Mouse (Mus musculus): ENCODE measurements at regions not wholly inside any gene's neighbourhood (a gene's known extent, or its start where the extent isn't known, plus 50 kb on each side); places are given as distances from the start of the nearest gene placed in this dataset.

DNA sequence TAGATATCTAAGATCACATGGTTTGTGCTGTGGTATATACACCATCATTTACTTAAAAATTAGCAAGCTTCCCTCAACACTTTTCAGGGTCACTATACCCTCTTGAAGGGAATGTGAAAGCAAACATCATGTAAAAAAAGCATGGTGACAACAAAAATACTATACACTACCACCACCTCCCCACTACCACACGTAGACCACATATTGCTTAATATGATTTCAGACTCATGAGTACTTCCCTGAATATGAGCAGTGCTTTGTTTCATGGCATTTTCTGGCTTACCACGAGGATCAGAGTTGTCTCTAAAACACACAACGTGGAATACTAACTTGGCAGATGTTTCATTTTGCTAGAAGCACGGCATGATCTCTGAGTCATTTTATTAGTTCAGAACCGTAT is 284.0 kb upstream of the Egfl6 start:
- intact Hi-C loops (cut with DNase I) = no loop called here

DNA sequence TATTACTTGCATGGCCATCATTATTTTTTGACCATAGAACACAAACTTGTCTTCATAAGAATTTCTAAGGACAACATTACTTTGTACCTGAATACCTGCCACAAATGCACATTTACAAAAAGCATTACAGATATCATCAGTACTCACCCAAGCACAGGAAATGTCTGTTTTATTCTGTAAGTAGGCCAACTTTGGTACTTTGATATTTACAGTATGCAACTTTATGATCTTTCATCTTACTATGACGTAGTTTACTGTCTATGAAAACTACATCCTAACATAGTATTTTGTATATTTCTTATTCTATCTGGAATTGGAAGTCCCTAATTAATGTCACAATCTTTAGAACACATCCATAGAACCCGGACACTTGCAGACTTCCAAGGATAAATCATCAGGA is 282.2 kb upstream of the Egfl6 start:
- Histone ChIP-seq H3K4me3 (no peak overlapping the region), H3K27ac (no peak overlapping the region)
- no peak for TF ChIP-seq CTCF (IDR thresholded peaks at IDR 0.05)
- DNase-seq (ENCODE audit: extremely low spot score in 1 of 2, low spot score in 2 of 2) = no peak
- intact Hi-C loops (cut with DNase I) = no loop called here

More for the DNA sequence above, 284.0 kb upstream of the Egfl6 start:
- no peak for TF ChIP-seq CTCF (IDR thresholded peaks at IDR 0.05)
- no peak for DNase-seq (ENCODE audit: extremely low spot score in 1 of 2, low spot score in 2 of 2)
- Histone ChIP-seq H3K27ac (no peak overlapping the region), H3K4me3 (no peak overlapping the region)

Small RNAs in the stretch of these regions (microRNA-seq; reads per million reads assigned to microRNA genes)
- gene Gm22368 = 0 reads per million in 2 experiments
- 0 reads per million in 2 experiments for gene Gm44376
